29 mouse cellular contexts compared by ENCODE assay signal in the genomic region with DNA sequence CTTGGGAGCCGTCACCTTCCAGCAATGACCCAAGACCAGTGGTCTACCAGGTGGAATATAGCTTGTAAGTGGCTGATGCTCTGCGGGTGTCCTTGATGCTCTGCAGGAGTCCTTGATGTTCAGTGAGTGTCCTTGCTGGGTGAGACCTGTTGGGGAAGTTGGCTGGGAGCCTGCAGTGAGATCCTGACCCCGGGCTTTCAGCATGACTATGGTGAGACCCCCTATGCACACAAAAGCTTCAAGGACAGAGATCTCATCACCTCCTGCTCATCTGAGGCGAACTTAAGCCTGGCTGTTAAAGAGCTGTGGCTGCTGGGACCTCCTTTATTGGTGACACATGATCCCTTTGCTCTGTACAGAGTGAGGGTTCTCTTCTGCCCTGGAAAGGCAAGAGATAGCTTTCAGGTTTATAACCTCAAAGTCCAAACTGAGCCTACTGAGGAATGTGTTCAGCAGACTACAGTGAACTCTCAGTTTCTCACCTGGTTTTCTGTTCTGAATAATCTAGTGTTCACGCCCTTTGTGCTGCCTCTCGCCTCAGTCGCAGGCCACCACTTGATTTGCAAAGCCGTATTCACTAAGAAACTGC. TPM values are rescaled to one million over a fixed set of nuclear protein-coding genes. Genes with fewer than 3 reads are reported as not detected.
DNase-seq lines count a peak whose midpoint lies in the region; ATAC-seq and TF ChIP-seq lines count a peak whose summit lies in the region.
"Had no signal": no experiment of that assay in that cellular context is flagged by ENCODE, and none has a peak within 500 bp of the region (broad histone marks: within the 10 kb centered on the region; RNA-seq: fewer than 3 reads in every experiment).

No protein-coding gene starts in this region.

- H3K4me3 ChIP-seq in heart, embryonic 15.5 days: no peak overlapping the region
- H3K4me3 ChIP-seq in intestine, postnatal 0 days (ENCODE audit: low read depth, low read length): no peak overlapping the region
- no peak overlapping the region for H3K4me3 ChIP-seq in neural tube, embryonic 15.5 days (replicated peaks)
- no peak overlapping the region for H3K4me3 ChIP-seq in forebrain, embryonic 14.5 days (ENCODE audit: low read depth, low read length)
- H3K4me3 ChIP-seq: embryonic facial prominence, embryonic 13.5 days; erythroblast, embryonic 14.5 days; forebrain, embryonic 12.5 days; heart, embryonic 10.5 days; hindbrain, embryonic 13.5 days; left cerebral cortex, adult 2 months; liver, embryonic 13.5 days; neural tube, embryonic 12.5 days had no signal

- no peak for ATAC-seq in heart, embryonic 15.5 days (replicated peaks; ENCODE audit: insufficient number of reproducible peaks, insufficient read depth, low FRiP score, low read depth)
- peak; percentile 70 for ATAC-seq in intestine, postnatal 0 days
- ATAC-seq in neural tube, embryonic 15.5 days (ENCODE audit: low FRiP score): no peak
- no peak for ATAC-seq in forebrain, embryonic 14.5 days
- ATAC-seq: activated CD4-positive, CD25-positive, alpha-beta regulatory T cell, adult 4 months; CD4-positive, CD25-positive, alpha-beta regulatory T cell, adult 4 months had no signal

- DNase-seq in adrenal gland, postnatal 10 days: peak; percentile 22
- DNase-seq in adrenal gland, adult 18-20 months (ENCODE audit: low spot score in 2 of 2): no peak
- no peak for DNase-seq in heart, postnatal 36 days
- DNase-seq in ES-CJ7 (ENCODE audit: low read depth, low spot score): peak; percentile 62
- no peak for DNase-seq in forebrain, embryonic 14.5 days (ENCODE audit: low spot score)
- DNase-seq: cerebellum, adult 8-10 months; cerebellum, postnatal 36 days; embryo, embryonic 11 days; gastrocnemius, postnatal 36 days; kidney, postnatal 4 days; layer of hippocampus, adult 9-11 months; liver, embryonic 13.5 days; lung, embryonic 14.5 days; lung, postnatal 4 days; midbrain, embryonic 14.5 days; retina, postnatal 1 day; right cerebral cortex, postnatal 25 days had no signal

- no peak overlapping the region for H3K4me2 ChIP-seq in heart, embryonic 15.5 days
- no peak overlapping the region; the same call in 1 of the 2 replicates for H3K4me2 ChIP-seq in intestine, postnatal 0 days (replicated peaks; ENCODE audit: low read depth)
- no peak overlapping the region for H3K4me2 ChIP-seq in neural tube, embryonic 15.5 days
- no peak overlapping the region for H3K4me2 ChIP-seq in forebrain, embryonic 14.5 days (ENCODE audit: low read length)
- H3K4me2 ChIP-seq: embryonic facial prominence, embryonic 13.5 days; forebrain, embryonic 12.5 days; hindbrain, embryonic 13.5 days; liver, embryonic 13.5 days; lung, embryonic 14.5 days; neural tube, embryonic 12.5 days had no signal

- H3K9me3 ChIP-seq in heart, embryonic 15.5 days (replicated peaks): no peaks in the 10 kb centered on the region
- H3K9me3 ChIP-seq in intestine, postnatal 0 days (ENCODE audit: control insufficient read depth): no peaks in the 10 kb centered on the region
- no peaks in the 10 kb centered on the region for H3K9me3 ChIP-seq in neural tube, embryonic 15.5 days (replicated peaks)
- H3K9me3 ChIP-seq in forebrain, embryonic 14.5 days (replicated peaks; ENCODE audit: control insufficient read depth, low read length): no peaks in the 10 kb centered on the region
- H3K9me3 ChIP-seq: embryonic facial prominence, embryonic 13.5 days; forebrain, embryonic 12.5 days; heart, embryonic 10.5 days; hindbrain, embryonic 13.5 days; liver, embryonic 13.5 days; neural tube, embryonic 12.5 days had no signal

- peak overlapping the region; percentile 53 for H3K27ac ChIP-seq in heart, embryonic 15.5 days
- peak overlapping the region; percentile 68 for H3K27ac ChIP-seq in intestine, postnatal 0 days (ENCODE audit: low read depth, low read length)
- no peak overlapping the region for H3K27ac ChIP-seq in neural tube, embryonic 15.5 days (replicated peaks)
- no peak overlapping the region for H3K27ac ChIP-seq in forebrain, embryonic 14.5 days (ENCODE audit: low read depth, low read length)
- H3K27ac ChIP-seq: embryonic facial prominence, embryonic 13.5 days; forebrain, embryonic 12.5 days; heart, embryonic 10.5 days; hindbrain, embryonic 13.5 days; left cerebral cortex, adult 2 months; liver, embryonic 13.5 days; neural tube, embryonic 12.5 days had no signal

- intact Hi-C loops in heart, postnatal 36 days (cut with DNase I): no loop called here

- peaks cover 35% of the 10 kb centered on the region for H3K36me3 ChIP-seq in heart, embryonic 15.5 days
- peaks cover 51% of the 10 kb centered on the region for H3K36me3 ChIP-seq in intestine, postnatal 0 days (ENCODE audit: control insufficient read depth, insufficient read depth)
- H3K36me3 ChIP-seq in neural tube, embryonic 15.5 days: peaks cover 24% of the 10 kb centered on the region
- peaks cover 25% of the 10 kb centered on the region for H3K36me3 ChIP-seq in forebrain, embryonic 14.5 days (ENCODE audit: control insufficient read depth, insufficient read depth, low read length)

- 71% methylated on average over 8 of the region's 8 CpGs for WGBS in heart, embryonic 15.5 days
- WGBS in intestine, postnatal 0 days: 53% methylated on average over 8 of the region's 8 CpGs
- WGBS in neural tube, embryonic 15.5 days: 82% methylated on average over 8 of the region's 8 CpGs
- 86% methylated on average over 8 of the region's 8 CpGs for WGBS in forebrain, embryonic 14.5 days

- no peak for TF ChIP-seq CTCF in intestine, postnatal 0 days (IDR thresholded peaks at IDR 0.05; ENCODE audit: low read depth)

- H3K27me3 ChIP-seq in heart, embryonic 15.5 days: no peaks in the 10 kb centered on the region
- H3K27me3 ChIP-seq in intestine, postnatal 0 days (replicated peaks; ENCODE audit: control insufficient read depth, insufficient read depth, low read length): no peaks in the 10 kb centered on the region
- no peaks in the 10 kb centered on the region for H3K27me3 ChIP-seq in neural tube, embryonic 15.5 days (replicated peaks)
- H3K27me3 ChIP-seq in forebrain, embryonic 14.5 days (replicated peaks; ENCODE audit: control insufficient read depth, insufficient read depth, low read length): no peaks in the 10 kb centered on the region
- H3K27me3 ChIP-seq: embryonic facial prominence, embryonic 13.5 days; forebrain, embryonic 12.5 days; hindbrain, embryonic 13.5 days; liver, embryonic 13.5 days; neural tube, embryonic 12.5 days had no signal

- peaks cover 56% of the 10 kb centered on the region for H3K4me1 ChIP-seq in heart, embryonic 15.5 days (replicated peaks)
- H3K4me1 ChIP-seq in intestine, postnatal 0 days (replicated peaks; ENCODE audit: control insufficient read depth, insufficient read depth, low read length): peaks cover 5% of the 10 kb centered on the region
- peaks cover 18% of the 10 kb centered on the region for H3K4me1 ChIP-seq in neural tube, embryonic 15.5 days
- H3K4me1 ChIP-seq in forebrain, embryonic 14.5 days (ENCODE audit: control insufficient read depth, insufficient read depth, low read length): no peaks in the 10 kb centered on the region

- H3K9ac ChIP-seq in heart, embryonic 15.5 days: no peak overlapping the region
- H3K9ac ChIP-seq in intestine, postnatal 0 days (ENCODE audit: low read depth, low read length): no peak overlapping the region
- H3K9ac ChIP-seq in neural tube, embryonic 15.5 days (replicated peaks): no peak overlapping the region
- H3K9ac ChIP-seq in forebrain, embryonic 14.5 days (ENCODE audit: low read length): no peak overlapping the region
- H3K9ac ChIP-seq: embryonic facial prominence, embryonic 13.5 days; forebrain, embryonic 12.5 days; hindbrain, embryonic 13.5 days; liver, embryonic 13.5 days; lung, embryonic 14.5 days; neural tube, embryonic 12.5 days had no signal

RNA-seq across cellular contexts. Expression of a gene that starts 8.2 kb away (rescaled TPM):
- 10 to 100 TPM; 27.5 to 31.9 TPM for total RNA-seq in adrenal gland, postnatal 10 days (2021)
- 10 to 100 TPM; 20.2 to 27.6 TPM for total RNA-seq in adrenal gland, adult 18-20 months (2021)
- 114 and 129 TPM in 2 replicates for polyA plus RNA-seq in heart, embryonic 15.5 days (2015; fragmentation: Nextera tagmentation; extraction: Ambion mirVana)
- total RNA-seq in heart, postnatal 36 days (2021): 100 to 1,000 TPM; 128 to 159 TPM
- 138 and 146 TPM in 2 replicates for polyA plus RNA-seq in intestine, postnatal 0 days (2015; fragmentation: Nextera tagmentation; extraction: Ambion mirVana)
- 106 and 112 TPM in 2 replicates for polyA plus RNA-seq in neural tube, embryonic 15.5 days (2015; fragmentation: Nextera tagmentation; extraction: Ambion mirVana)
- 77.3 and 100 TPM in 2 replicates for polyA plus RNA-seq in forebrain, embryonic 14.5 days (2014; fragmentation: Nextera tagmentation; extraction: Ambion mirVana)

RNA-seq across cellular contexts. Expression of a gene that starts 42.5 kb away (rescaled TPM):
- 10 to 100 TPM; 33.8 to 38.3 TPM for total RNA-seq in adrenal gland, postnatal 10 days (2021)
- total RNA-seq in adrenal gland, adult 18-20 months (2021): 10 to 100 TPM; 60.2 to 73.8 TPM
- polyA plus RNA-seq in heart, embryonic 15.5 days (2015; fragmentation: Nextera tagmentation; extraction: Ambion mirVana): 55.7 and 59.1 TPM in 2 replicates
- 10 to 100 TPM; 55.0 to 67.6 TPM for total RNA-seq in heart, postnatal 36 days (2021)
- polyA plus RNA-seq in intestine, postnatal 0 days (2015; fragmentation: Nextera tagmentation; extraction: Ambion mirVana): 24.9 and 28.0 TPM in 2 replicates
- polyA plus RNA-seq in neural tube, embryonic 15.5 days (2015; fragmentation: Nextera tagmentation; extraction: Ambion mirVana): 102 and 112 TPM in 2 replicates
- polyA plus RNA-seq in forebrain, embryonic 14.5 days (2014; fragmentation: Nextera tagmentation; extraction: Ambion mirVana): 105 and 111 TPM in 2 replicates

Comparison
In these comparisons a context has a peak if more than half of its experiments do, and no peak if none do; other contexts are left out.
1. DNase-seq: peak in adrenal gland, postnatal 10 days (single experiment) and ES-CJ7 (single experiment); none in adrenal gland, adult 18-20 months (0 of 2), heart, postnatal 36 days (0 of 2) and forebrain, embryonic 14.5 days (single experiment).
2. H3K27ac ChIP-seq: peak in heart, embryonic 15.5 days (single experiment) and intestine, postnatal 0 days (single experiment); none in neural tube, embryonic 15.5 days (single experiment) and forebrain, embryonic 14.5 days (single experiment).